Mouse (Mus musculus): ENCODE results near the gene Top2a. TPM values are rescaled to one million over a fixed set of nuclear protein-coding genes. Genes with fewer than 3 reads are reported as not detected.
A peak's percentile ranks its signal among the peaks of the same experiment; 100 is the strongest.

Gene Top2a
- 10 to 100 TPM; 86.4 to 96.2 TPM for total RNA-seq (2021)
- long read RNA-seq, experiment 1, full-length matches to known transcripts, result 10 of 35 reads
- long read RNA-seq, experiment 1, partial matches to known transcripts, result 10 of 35 reads
- long read RNA-seq, experiment 1, other reads (novel, unspliced or antisense), result 15 of 35 reads
- long read RNA-seq, experiment 2, full-length matches to known transcripts, result 7 of 36 reads
- long read RNA-seq, experiment 2, partial matches to known transcripts, result 13 of 36 reads
- long read RNA-seq, experiment 2, other reads (novel, unspliced or antisense), result 16 of 36 reads

DNA sequence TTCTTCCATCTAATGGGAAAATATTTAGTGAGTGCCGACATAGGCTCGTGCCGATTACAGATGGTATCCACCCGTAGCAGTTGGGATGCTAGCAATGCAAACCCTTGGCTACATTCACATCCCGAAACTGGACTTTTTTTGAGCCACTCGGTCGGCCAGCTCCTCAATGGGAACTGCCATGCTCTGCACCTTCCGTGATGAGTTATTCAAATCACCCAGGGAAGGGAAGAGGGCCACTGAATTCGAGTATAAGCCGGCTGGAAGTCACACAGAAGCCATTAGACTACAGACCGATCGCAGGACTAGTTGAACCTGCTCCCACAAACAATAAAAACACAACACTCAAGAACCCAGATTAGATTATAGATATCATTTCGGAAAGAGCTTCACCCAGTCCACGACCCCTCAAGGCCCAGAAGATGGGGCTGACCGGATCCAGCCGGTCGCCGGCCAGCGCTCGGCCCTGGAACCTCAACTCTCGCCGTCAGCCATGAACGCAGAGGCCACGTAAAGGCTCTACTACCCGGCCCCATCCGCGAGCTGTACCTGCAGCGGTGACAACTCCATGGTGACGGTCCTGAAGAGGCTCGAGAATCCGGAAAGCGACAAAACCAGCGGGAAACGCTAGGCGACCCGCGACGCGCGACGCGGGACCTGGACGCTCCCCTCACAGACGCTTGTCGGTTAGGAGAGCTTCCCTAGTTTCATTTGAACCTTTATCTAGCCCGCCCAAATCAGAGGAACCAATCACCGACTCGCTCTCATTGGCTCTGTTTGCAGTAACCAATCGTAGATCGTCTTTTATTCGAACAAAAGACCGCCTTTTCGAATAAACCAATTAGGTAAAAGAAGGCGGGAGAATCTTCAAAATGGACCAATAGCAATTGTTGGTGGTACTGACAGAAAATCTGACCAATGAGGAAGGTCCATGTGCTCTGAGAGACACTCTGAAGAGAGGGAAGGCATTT, at the start of gene Top2a:
Gene Top2a, minus strand, starts transcription at position 690 of the 968 bp plus-strand sequence.
- DNase-seq (ENCODE audit: low spot score in 2 of 2), result peak; percentile 68 to 79

- no peak for DNase-seq (ENCODE audit: low spot score in 2 of 2)
Measured at GRCm38 (mm10) chr11:99073781-99074180, 49.8 kb upstream of the Top2a start.

DNA sequence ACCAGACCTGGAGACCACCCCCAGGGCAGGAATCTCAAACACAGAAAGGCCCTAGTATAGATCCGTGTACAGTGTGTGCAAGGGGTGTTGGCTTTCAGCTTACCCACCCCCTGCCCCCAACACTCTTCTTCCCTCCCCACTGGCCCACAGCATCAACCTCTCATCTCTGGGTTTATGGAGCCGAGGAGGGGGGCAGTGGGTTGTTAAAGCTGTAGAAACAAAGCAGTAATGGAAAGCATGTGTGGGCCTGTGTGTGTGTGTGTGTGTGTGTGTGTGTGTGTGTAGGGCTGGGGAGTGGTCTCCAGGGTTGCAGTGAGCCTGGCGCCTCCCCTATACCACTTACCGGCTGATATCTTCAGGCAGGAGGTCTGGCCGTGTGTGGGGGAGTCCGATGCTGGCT, 47.9 kb upstream of the Top2a start:
- no peak for DNase-seq (ENCODE audit: low spot score in 2 of 2)

GRCm38 (mm10) chr11:99068455-99068854, 44.5 kb upstream of the Top2a start:
- DNase-seq (ENCODE audit: low spot score in 2 of 2), result no peak

DNA sequence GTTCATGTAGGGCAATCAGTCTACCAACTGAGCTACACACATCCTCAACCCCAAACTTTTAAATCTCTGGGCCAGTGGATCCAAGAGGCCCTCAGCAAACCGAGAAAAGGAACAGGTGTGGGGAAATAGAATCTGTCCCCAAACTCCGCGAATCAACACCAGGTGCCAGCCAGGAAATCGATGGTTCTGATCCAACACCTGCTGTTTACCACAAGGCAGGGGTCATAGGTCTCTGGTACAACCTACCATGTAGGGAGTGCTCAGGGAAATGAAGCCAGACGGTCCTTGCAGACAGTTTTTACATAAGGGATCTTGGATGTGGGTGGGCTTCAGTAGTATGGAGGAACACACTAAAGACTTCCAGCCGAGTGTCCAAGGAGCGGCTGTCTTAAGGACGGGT, 43.6 kb upstream of the Top2a start:
- no peak for DNase-seq (ENCODE audit: low spot score in 2 of 2)

GRCm38 (mm10) chr11:99065979-99066378, 42.0 kb upstream of the Top2a start:
- peak; percentile 61 to 85 for DNase-seq (ENCODE audit: low spot score in 2 of 2)

DNA sequence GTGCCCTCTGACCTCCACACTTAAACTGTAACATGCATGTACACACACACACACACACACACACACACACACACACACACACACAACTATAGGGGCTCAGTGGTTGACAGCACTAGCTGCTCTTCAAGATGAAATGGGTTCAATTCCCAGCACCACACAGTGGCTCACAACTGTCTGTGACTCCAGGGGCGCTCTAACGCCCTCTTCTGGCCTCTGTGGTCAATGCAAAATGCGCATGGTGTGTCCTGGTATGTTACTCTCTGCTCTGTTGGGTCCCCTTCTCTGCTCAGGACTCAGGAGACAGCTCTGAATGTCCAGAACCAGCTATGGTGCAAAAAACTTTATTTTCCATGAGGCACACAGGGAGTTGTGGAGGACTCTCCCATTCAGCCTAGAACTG, 41.4 kb upstream of the Top2a start:
- no peak for DNase-seq (ENCODE audit: low spot score in 2 of 2)

DNA sequence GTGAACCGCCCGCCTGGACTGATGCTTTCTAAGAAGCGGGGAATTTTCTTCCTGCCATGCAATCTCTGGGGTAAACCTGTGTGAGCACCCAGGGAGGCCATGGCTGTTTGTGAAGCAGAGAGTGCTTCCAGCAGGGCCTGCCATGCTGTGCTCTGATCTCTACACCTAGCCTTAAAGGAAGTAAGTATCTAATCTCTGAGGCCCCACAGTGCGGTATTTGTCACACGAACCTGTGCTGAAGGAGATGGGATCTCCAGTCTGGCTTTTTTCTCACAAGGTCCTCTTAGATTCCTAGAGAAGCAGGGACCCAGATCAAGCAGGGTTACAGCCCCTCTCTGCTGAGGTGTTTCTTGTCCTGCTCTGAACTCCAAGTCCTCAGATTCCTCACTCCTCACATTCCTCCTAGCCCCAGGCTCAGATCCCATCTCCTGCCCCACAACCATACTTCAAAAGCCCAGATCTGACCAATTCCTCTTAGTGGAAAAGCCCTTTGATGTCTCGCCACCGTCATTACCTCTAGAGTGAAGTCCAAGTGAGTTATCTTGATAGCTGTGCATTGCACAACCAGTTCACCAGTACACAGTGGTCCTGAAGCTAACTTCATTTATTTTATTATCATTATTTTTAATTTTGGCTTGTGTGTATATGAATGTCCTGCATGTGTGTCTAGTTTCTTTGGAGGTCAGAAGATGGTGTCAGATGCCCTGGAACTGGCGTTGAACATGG, 39.6 kb upstream of the Top2a start:
- DNase-seq (ENCODE audit: low spot score in 2 of 2), result no peak

GRCm38 (mm10) chr11:99062661-99063060, 38.7 kb upstream of the Top2a start:
- no peak for DNase-seq (ENCODE audit: low spot score in 2 of 2)

DNA sequence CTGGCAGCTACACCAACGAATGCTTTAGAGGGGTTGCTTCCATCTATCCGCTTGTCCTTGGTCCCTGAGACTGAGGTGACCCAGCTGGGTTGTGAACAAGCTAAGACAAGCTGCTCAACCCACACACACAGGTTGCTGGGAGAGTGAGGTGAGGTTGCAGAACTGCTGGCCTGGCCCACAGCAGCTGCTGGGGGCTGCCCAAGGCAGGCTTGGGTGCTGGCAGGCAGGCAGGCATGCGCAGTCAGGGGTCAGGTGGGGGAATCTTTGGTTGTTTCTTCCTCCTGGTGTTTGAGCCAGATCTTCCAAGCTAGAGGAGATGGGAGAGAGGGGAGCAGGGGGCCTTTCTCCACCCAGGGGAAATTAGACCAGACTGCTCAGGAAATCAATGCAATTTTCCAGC, 36.4 kb upstream of the Top2a start:
- no peak for DNase-seq (ENCODE audit: low spot score in 2 of 2)

GRCm38 (mm10) chr11:99055571-99056452, 31.8 kb upstream of the Top2a start:
- peak in 1 of 2 experiments; percentile 75 for DNase-seq (ENCODE audit: low spot score in 2 of 2)

- peak in 1 of 2 experiments; percentile 57 for DNase-seq (ENCODE audit: low spot score in 2 of 2)
Measured at GRCm38 (mm10) chr11:99055143-99055542, 31.2 kb upstream of the Top2a start.

DNA sequence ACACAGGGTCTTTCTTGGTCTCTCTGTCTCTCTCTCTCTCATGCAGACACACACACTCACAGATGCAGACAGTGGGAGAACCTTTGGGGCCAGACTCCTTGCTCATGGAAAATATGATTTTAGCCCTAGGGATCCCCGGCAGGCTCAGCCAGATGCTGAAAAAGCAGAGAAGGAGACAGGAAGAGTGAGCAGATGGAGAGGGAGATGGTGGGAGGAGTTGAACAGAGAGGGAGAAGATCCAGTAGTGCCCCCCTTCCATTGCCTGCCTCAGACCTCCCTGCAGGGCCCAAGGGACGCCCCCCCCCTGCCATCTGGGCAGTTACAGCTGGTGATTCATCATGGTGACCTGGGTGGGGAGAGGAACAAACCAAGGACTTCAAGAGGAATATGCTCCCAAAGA, 23.7 kb upstream of the Top2a start:
- DNase-seq (ENCODE audit: low spot score in 2 of 2), result peak in 1 of 2 experiments; percentile 46

GRCm38 (mm10) chr11:99047120-99047519, 23.1 kb upstream of the Top2a start:
- peak; percentile 73 to 86 for DNase-seq (ENCODE audit: low spot score in 2 of 2)

- no peak for DNase-seq (ENCODE audit: low spot score in 2 of 2)
Measured at GRCm38 (mm10) chr11:99045159-99045889, 21.3 kb upstream of the Top2a start.

GRCm38 (mm10) chr11:99044306-99044705, 20.3 kb upstream of the Top2a start:
- no peak for DNase-seq (ENCODE audit: low spot score in 2 of 2)

- DNase-seq (ENCODE audit: low spot score in 2 of 2), result no peak
Measured at GRCm38 (mm10) chr11:99043632-99044031, 19.6 kb upstream of the Top2a start.

- no peak for DNase-seq (ENCODE audit: low spot score in 2 of 2)
Measured at GRCm38 (mm10) chr11:99042834-99043431, 18.9 kb upstream of the Top2a start.
